Mouse (Mus musculus) hindbrain, embryonic 16.5 days (tissue): ENCODE data around the gene Stra6. TPM values are rescaled to one million over a fixed set of nuclear protein-coding genes. Genes with fewer than 3 reads are reported as not detected.
A peak's percentile ranks its signal among the peaks of the same experiment; 100 is the strongest.

ENCODE experiments used
- ATAC-seq: fragments of 200-750 bp; cut with Nextera tagmentation; 2 replicates; pipeline ENCODE4 v1.8.0; 2017; ENCODE audit warnings: moderate TSS enrichment, moderate library complexity
- H3K27ac ChIP-seq: fragments of 300-500 bp; sonication (generic); 2 replicates; pipeline ENCODE4 v1.5.1; 2014; ENCODE audit warnings: low read depth, mild to moderate bottlenecking, control low read depth, low read length, moderate library complexity
- H3K27me3 ChIP-seq: fragments of 300-500 bp; sonication (generic); replicated peaks from 2 replicates; pipeline ENCODE4 v1.6.1; 2014; ENCODE audit warnings: low read length; ENCODE audit not compliant: control insufficient read depth, insufficient read depth
- H3K36me3 ChIP-seq: fragments of 300-500 bp; sonication (generic); 2 replicates; pipeline ENCODE4 v1.6.1; 2014; ENCODE audit warnings: mild to moderate bottlenecking, low read length, moderate library complexity, mixed read lengths; ENCODE audit not compliant: control insufficient read depth, insufficient read depth
- H3K4me1 ChIP-seq: fragments of 300-500 bp; sonication (generic); 2 replicates; pipeline ENCODE4 v1.6.1; 2014; ENCODE audit warnings: low read depth, low read length; ENCODE audit not compliant: control insufficient read depth, insufficient read depth
- H3K4me2 ChIP-seq: fragments of 300-500 bp; sonication (generic); 2 replicates; pipeline ENCODE4 v1.6.1; 2014; ENCODE audit warnings: mild to moderate bottlenecking, low read length, control low read depth, moderate library complexity
- H3K4me3 ChIP-seq: fragments of 300-500 bp; sonication (generic); 2 replicates; pipeline ENCODE4 v1.5.1; 2014; ENCODE audit warnings: mild to moderate bottlenecking, low read length, control low read depth, moderate library complexity
- H3K9ac ChIP-seq: fragments of 300-500 bp; sonication (generic); 2 replicates; pipeline ENCODE4 v1.6.1; 2014; ENCODE audit warnings: low read depth, mild to moderate bottlenecking, control low read depth, low read length, moderate library complexity
- H3K9me3 ChIP-seq: fragments of 300-500 bp; sonication (generic); 2 replicates; pipeline ENCODE4 v1.6.1; 2014; ENCODE audit warnings: mild to moderate bottlenecking, low read length, moderate library complexity; ENCODE audit not compliant: control insufficient read depth
- WGBS: fragments of 180-500 bp; shearing (Covaris S2); extraction: QIAGEN DNeasy Blood & Tissue Kit; methylation state at CpG from one replicate; pipeline ENCODE4 v1.1.7; 2014; 5-methylcytosine and 5-hydroxymethylcytosine counted together
- polyA plus RNA-seq: library from polyadenylated mRNA; unstranded; fragments of >200 nt; fragmentation: Nextera tagmentation; extraction: Ambion mirVana; gene quantifications from 2 replicates; pipeline ENCODE4 v1.2.1, GENCODE M21; 2015

Stra6 gene
- polyA plus RNA-seq, 1 experiment from 2014 or later, result 11.6 TPM

GRCm38 (mm10) chr9:58085074-58085473, 21.5 kb downstream of the Stra6 start:
- H3K27me3 ChIP-seq, result no peaks in the 10 kb centered on the region; the same call in 1 of the 2 replicates
- ATAC-seq, result peak; percentile 80
- no peak overlapping the region for H3K9ac ChIP-seq
- H3K4me2 ChIP-seq, result no peak overlapping the region
- H3K36me3 ChIP-seq, result no peaks in the 10 kb centered on the region
- WGBS, result 0% methylated on average over 2 of the region's 2 CpGs
- no peak overlapping the region for H3K4me3 ChIP-seq
- H3K27ac ChIP-seq, result peak overlapping the region; percentile 21; the same call in 1 of the 2 replicates
- H3K4me1 ChIP-seq, result peaks cover 29% of the 10 kb centered on the region
- no peaks in the 10 kb centered on the region for H3K9me3 ChIP-seq

GRCm38 (mm10) chr9:58086203-58086602, 22.6 kb downstream of the Stra6 start:
- H3K9me3 ChIP-seq, result no peaks in the 10 kb centered on the region
- no peaks in the 10 kb centered on the region; the same call in 1 of the 2 replicates for H3K27me3 ChIP-seq
- H3K36me3 ChIP-seq, result no peaks in the 10 kb centered on the region
- H3K4me2 ChIP-seq, result no peak overlapping the region
- no peak overlapping the region for H3K27ac ChIP-seq
- 0 out of 2 replicates have a peak overlapping the region, but pooled peaks have one; percentile 19 for H3K9ac ChIP-seq
- WGBS, result 23% methylated on average over 9 of the region's 9 CpGs
- ATAC-seq, result no peak
- peaks cover 29% of the 10 kb centered on the region for H3K4me1 ChIP-seq
- H3K4me3 ChIP-seq, result no peak overlapping the region

GRCm38 (mm10) chr9:58086861-58087260, 23.3 kb downstream of the Stra6 start:
- Histone ChIP-seq H3K9ac (no peak overlapping the region), H3K36me3 (no peaks in the 10 kb centered on the region), H3K27me3 (no peaks in the 10 kb centered on the region; the same call in 1 of the 2 replicates), H3K27ac (no peak overlapping the region), H3K4me1 (peaks cover 29% of the 10 kb centered on the region), H3K9me3 (no peaks in the 10 kb centered on the region), H3K4me3 (no peak overlapping the region), H3K4me2 (no peak overlapping the region)
- 34% methylated on average over 7 of the region's 7 CpGs for WGBS
- ATAC-seq, result no peak

- no peak for ATAC-seq
- Histone ChIP-seq H3K4me1 (peaks cover 29% of the 10 kb centered on the region), H3K27me3 (no peaks in the 10 kb centered on the region; the same call in 1 of the 2 replicates), H3K36me3 (no peaks in the 10 kb centered on the region), H3K4me2 (no peak overlapping the region), H3K9ac (0 out of 2 replicates have a peak overlapping the region, but pooled peaks have one; percentile 2), H3K9me3 (no peaks in the 10 kb centered on the region), H3K4me3 (no peak overlapping the region), H3K27ac (no peak overlapping the region)
- 59% methylated on average over 7 of the region's 7 CpGs for WGBS
Observed at GRCm38 (mm10) chr9:58087277-58087998, 23.9 kb downstream of the Stra6 start.

- Histone ChIP-seq H3K9ac (no peak overlapping the region), H3K36me3 (no peaks in the 10 kb centered on the region), H3K9me3 (no peaks in the 10 kb centered on the region), H3K4me2 (no peak overlapping the region), H3K4me3 (no peak overlapping the region), H3K27me3 (no peaks in the 10 kb centered on the region; the same call in 1 of the 2 replicates), H3K4me1 (peaks cover 11% of the 10 kb centered on the region), H3K27ac (no peak overlapping the region)
- 46% methylated on average over 4 of the region's 4 CpGs for WGBS
- no peak for ATAC-seq
Observed at GRCm38 (mm10) chr9:58091623-58092425, 28.2 kb downstream of the Stra6 start.

- Histone ChIP-seq H3K36me3 (no peaks in the 10 kb centered on the region), H3K27ac (no peak overlapping the region), H3K4me2 (no peak overlapping the region), H3K4me3 (no peak overlapping the region), H3K27me3 (no peaks in the 10 kb centered on the region; the same call in 1 of the 2 replicates), H3K4me1 (peaks cover 11% of the 10 kb centered on the region), H3K9me3 (no peaks in the 10 kb centered on the region), H3K9ac (no peak overlapping the region)
- peak; percentile 77 for ATAC-seq
- WGBS, result 47% methylated on average over 7 of the region's 7 CpGs
Observed at GRCm38 (mm10) chr9:58092581-58093269, 29.1 kb downstream of the Stra6 start.

GRCm38 (mm10) chr9:58093776-58094175, 30.2 kb downstream of the Stra6 start:
- ATAC-seq, result no peak
- Histone ChIP-seq H3K36me3 (no peaks in the 10 kb centered on the region), H3K9ac (no peak overlapping the region), H3K9me3 (no peaks in the 10 kb centered on the region), H3K4me1 (peaks cover 11% of the 10 kb centered on the region), H3K27ac (no peak overlapping the region), H3K4me3 (no peak overlapping the region), H3K4me2 (no peak overlapping the region), H3K27me3 (no peaks in the 10 kb centered on the region; the same call in 1 of the 2 replicates)
- WGBS, result 70% methylated on average over 3 of the region's 3 CpGs

GRCm38 (mm10) chr9:58095977-58096376, 32.4 kb downstream of the Stra6 start:
- Histone ChIP-seq H3K4me1 (peaks cover 11% of the 10 kb centered on the region), H3K9me3 (no peaks in the 10 kb centered on the region), H3K9ac (no peak overlapping the region), H3K4me2 (no peak overlapping the region), H3K27ac (0 out of 2 replicates have a peak overlapping the region, but pooled peaks have one; percentile 2), H3K4me3 (no peak overlapping the region), H3K27me3 (no peaks in the 10 kb centered on the region), H3K36me3 (no peaks in the 10 kb centered on the region)
- no peak for ATAC-seq
- 78% methylated on average over 6 of the region's 6 CpGs for WGBS
